Mouse (Mus musculus): ENCODE measurements around the gene Caln1. TPM values are rescaled to one million over a fixed set of nuclear protein-coding genes. Genes with fewer than 3 reads are reported as not detected.
A peak's percentile ranks its signal among the peaks of the same experiment; 100 is the strongest.

Caln1 gene
- polyA plus RNA-seq, 1 experiment from 2014 or later: 0.21 TPM

- DNase-seq (ENCODE audit: low spot score): no peak
- Histone ChIP-seq H3K4me1 (no peaks in the 10 kb centered on the region), H3K9me3 (no peaks in the 10 kb centered on the region; the same call in 1 of the 2 replicates), H3K36me3 (no peaks in the 10 kb centered on the region), H3K4me3 (no peak overlapping the region), H3K27ac (no peak overlapping the region), H3K27me3 (ENCODE audit: insufficient read depth, poor library complexity, severe bottlenecking) (no peaks in the 10 kb centered on the region)
- WGBS: 79% methylated on average over 8 of the region's 8 CpGs
These were observed 31.1 kb downstream of the Caln1 start for GRCm38 (mm10) chr5:130400136-130400917.

GRCm38 (mm10) chr5:130405201-130405600, 35.9 kb downstream of the Caln1 start:
- Histone ChIP-seq H3K4me3 (no peak overlapping the region), H3K9me3 (no peaks in the 10 kb centered on the region; the same call in 1 of the 2 replicates), H3K4me1 (no peaks in the 10 kb centered on the region), H3K27ac (no peak overlapping the region), H3K27me3 (ENCODE audit: insufficient read depth, poor library complexity, severe bottlenecking) (no peaks in the 10 kb centered on the region), H3K36me3 (no peaks in the 10 kb centered on the region)
- no peak for DNase-seq (ENCODE audit: low spot score)
- WGBS: 52% methylated on average over 1 of the region's 1 CpGs

- Histone ChIP-seq H3K4me1 (no peaks in the 10 kb centered on the region), H3K36me3 (no peaks in the 10 kb centered on the region), H3K27me3 (ENCODE audit: insufficient read depth, poor library complexity, severe bottlenecking) (no peaks in the 10 kb centered on the region), H3K4me3 (no peak overlapping the region), H3K27ac (no peak overlapping the region), H3K9me3 (0 out of 2 replicates have a peak, but pooled peaks cover 3% of the 10 kb centered on the region)
- 80% methylated on average over 6 of the region's 6 CpGs for WGBS
- no peak for DNase-seq (ENCODE audit: low spot score)
These were observed 40.5 kb downstream of the Caln1 start for GRCm38 (mm10) chr5:130409706-130410105.

GRCm38 (mm10) chr5:130411516-130411915, 42.3 kb downstream of the Caln1 start:
- Histone ChIP-seq H3K4me1 (no peaks in the 10 kb centered on the region), H3K27ac (no peak overlapping the region), H3K36me3 (no peaks in the 10 kb centered on the region), H3K4me3 (no peak overlapping the region), H3K27me3 (ENCODE audit: insufficient read depth, poor library complexity, severe bottlenecking) (no peaks in the 10 kb centered on the region), H3K9me3 (0 out of 2 replicates have a peak, but pooled peaks cover 3% of the 10 kb centered on the region)
- WGBS: 88% methylated on average over 17 of the region's 17 CpGs
- DNase-seq (ENCODE audit: low spot score): no peak

GRCm38 (mm10) chr5:130447438-130447837, 78.2 kb downstream of the Caln1 start:
- Histone ChIP-seq H3K4me1 (peaks cover 18% of the 10 kb centered on the region), H3K36me3 (no peaks in the 10 kb centered on the region), H3K27me3 (ENCODE audit: insufficient read depth, poor library complexity, severe bottlenecking) (peaks cover 76% of the 10 kb centered on the region), H3K27ac (no peak overlapping the region), H3K9me3 (no peaks in the 10 kb centered on the region), H3K4me3 (no peak overlapping the region)
- WGBS: 35% methylated on average over 6 of the region's 6 CpGs
- DNase-seq (ENCODE audit: low spot score): no peak

GRCm38 (mm10) chr5:130448491-130448890, 79.2 kb downstream of the Caln1 start:
- peaks cover 84% of the 10 kb centered on the region for H3K27me3 ChIP-seq (ENCODE audit: insufficient read depth, poor library complexity, severe bottlenecking)
- H3K27ac ChIP-seq: no peak overlapping the region
- peak; percentile 68 for DNase-seq (ENCODE audit: low spot score)

GRCm38 (mm10) chr5:130448931-130449856, 79.9 kb downstream of the Caln1 start:
- no peak for DNase-seq (ENCODE audit: low spot score)
- Histone ChIP-seq H3K27ac (no peak overlapping the region), H3K36me3 (no peaks in the 10 kb centered on the region), H3K9me3 (no peaks in the 10 kb centered on the region), H3K4me1 (peaks cover 18% of the 10 kb centered on the region), H3K27me3 (ENCODE audit: insufficient read depth, poor library complexity, severe bottlenecking) (peaks cover 90% of the 10 kb centered on the region), H3K4me3 (peak overlapping the region; percentile 58)
- WGBS: 1% methylated on average over 74 of the region's 77 CpGs

More at GRCm38 (mm10) chr5:130448491-130448890, 79.2 kb downstream of the Caln1 start:
- Histone ChIP-seq H3K9me3 (no peaks in the 10 kb centered on the region), H3K4me1 (peaks cover 18% of the 10 kb centered on the region), H3K4me3 (peak overlapping the region; percentile 58), H3K36me3 (no peaks in the 10 kb centered on the region)
- WGBS: under 1% methylated on average over 20 of the region's 20 CpGs

GRCm38 (mm10) chr5:130450031-130450541, 80.8 kb downstream of the Caln1 start:
- H3K9me3 ChIP-seq: no peaks in the 10 kb centered on the region
- H3K4me3 ChIP-seq: 0 out of 2 replicates have a peak overlapping the region, but pooled peaks have one; percentile 58
- no peaks in the 10 kb centered on the region for H3K36me3 ChIP-seq
- H3K27ac ChIP-seq: no peak overlapping the region
- WGBS: 5% methylated on average over 14 of the region's 14 CpGs
- DNase-seq (ENCODE audit: low spot score): no peak
- peaks cover 18% of the 10 kb centered on the region for H3K4me1 ChIP-seq
- peaks cover 88% of the 10 kb centered on the region for H3K27me3 ChIP-seq (ENCODE audit: insufficient read depth, poor library complexity, severe bottlenecking)

- 83% methylated on average over 7 of the region's 7 CpGs for WGBS
- Histone ChIP-seq H3K36me3 (no peaks in the 10 kb centered on the region), H3K9me3 (no peaks in the 10 kb centered on the region), H3K4me3 (no peak overlapping the region), H3K4me1 (no peaks in the 10 kb centered on the region), H3K27me3 (ENCODE audit: insufficient read depth, poor library complexity, severe bottlenecking) (peaks cover 8% of the 10 kb centered on the region; the same call in 1 of the 2 replicates), H3K27ac (no peak overlapping the region)
- no peak for DNase-seq (ENCODE audit: low spot score)
These were observed 88.8 kb downstream of the Caln1 start for GRCm38 (mm10) chr5:130458076-130458475.

- H3K4me1 ChIP-seq: no peaks in the 10 kb centered on the region
These were observed 103.0 kb downstream of the Caln1 start for GRCm38 (mm10) chr5:130472209-130472608.

GRCm38 (mm10) chr5:130474876-130475275, 105.6 kb downstream of the Caln1 start:
- H3K9me3 ChIP-seq: no peaks in the 10 kb centered on the region
- no peaks in the 10 kb centered on the region for H3K4me1 ChIP-seq
- no peaks in the 10 kb centered on the region for H3K27me3 ChIP-seq (ENCODE audit: insufficient read depth, poor library complexity, severe bottlenecking)
- DNase-seq (ENCODE audit: low spot score): no peak
- H3K27ac ChIP-seq: no peak overlapping the region
- WGBS: 74% methylated on average over 6 of the region's 6 CpGs
- H3K4me3 ChIP-seq: no peak overlapping the region
- H3K36me3 ChIP-seq: no peaks in the 10 kb centered on the region

More at GRCm38 (mm10) chr5:130472209-130472608, 103.0 kb downstream of the Caln1 start:
- no peak for DNase-seq (ENCODE audit: low spot score)
- Histone ChIP-seq H3K27me3 (ENCODE audit: insufficient read depth, poor library complexity, severe bottlenecking) (no peaks in the 10 kb centered on the region), H3K36me3 (no peaks in the 10 kb centered on the region), H3K9me3 (no peaks in the 10 kb centered on the region), H3K27ac (no peak overlapping the region), H3K4me3 (no peak overlapping the region)
- 71% methylated on average over 10 of the region's 10 CpGs for WGBS

GRCm38 (mm10) chr5:130476741-130477140, 107.5 kb downstream of the Caln1 start:
- Histone ChIP-seq H3K27ac (no peak overlapping the region), H3K27me3 (ENCODE audit: insufficient read depth, poor library complexity, severe bottlenecking) (no peaks in the 10 kb centered on the region), H3K4me1 (no peaks in the 10 kb centered on the region), H3K36me3 (no peaks in the 10 kb centered on the region), H3K4me3 (no peak overlapping the region), H3K9me3 (no peaks in the 10 kb centered on the region)
- WGBS: 65% methylated on average over 12 of the region's 12 CpGs
- DNase-seq (ENCODE audit: low spot score): no peak

Measured in heart, embryonic 10.5 days (tissue).